Mouse (Mus musculus) cerebellum, adult 18-20 months (tissue): ENCODE data around the gene Chil6.

ENCODE experiments used
- DNase-seq, 2 experiments: peaks; one replicate each; pipeline ENCODE4 v3.0.0; 2021

Gene Chil6

DNA sequence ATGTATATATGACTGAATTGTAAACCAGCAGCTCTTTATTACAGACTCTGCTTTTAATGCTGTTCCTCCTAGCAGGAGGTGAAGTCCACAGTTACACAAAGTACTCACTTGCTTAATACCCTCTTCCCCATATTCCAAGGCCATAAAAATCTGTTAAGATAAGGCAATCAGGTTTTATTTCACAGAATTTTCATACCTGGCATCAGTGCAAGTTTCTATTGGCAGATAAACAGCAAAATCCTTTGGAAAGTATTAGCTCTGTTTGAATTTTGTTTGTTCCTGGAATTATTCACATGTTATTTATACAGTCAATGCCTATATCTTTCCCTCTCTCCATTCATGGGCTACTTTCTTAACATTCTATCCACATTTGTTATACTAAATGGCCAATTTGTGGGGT, at the start of gene Chil6:
TSS of gene Chil6 (minus strand) at position 101 of the 400 bp plus-strand sequence.
- DNase-seq = no peak

DNA sequence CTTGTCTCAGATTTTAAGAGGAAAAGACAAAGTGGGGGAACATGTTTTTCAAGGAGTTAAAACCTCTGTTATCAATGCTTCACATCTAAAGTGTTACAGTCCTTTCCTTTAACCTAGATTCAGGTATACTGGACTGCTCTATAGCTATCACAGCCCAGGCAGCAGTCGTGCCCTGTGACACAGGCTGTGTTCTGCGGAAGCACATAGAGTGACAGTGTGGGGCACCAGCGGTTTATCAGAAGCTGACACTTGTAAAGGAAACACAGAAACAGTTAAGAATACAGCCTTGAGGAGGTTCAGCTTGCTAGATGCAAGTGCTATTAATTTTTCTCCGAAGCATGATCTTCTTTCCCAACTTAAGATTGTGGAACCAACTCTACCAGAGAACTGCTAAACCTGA, 46.6 kb upstream of the Chil6 start:
- DNase-seq = no peak

DNA sequence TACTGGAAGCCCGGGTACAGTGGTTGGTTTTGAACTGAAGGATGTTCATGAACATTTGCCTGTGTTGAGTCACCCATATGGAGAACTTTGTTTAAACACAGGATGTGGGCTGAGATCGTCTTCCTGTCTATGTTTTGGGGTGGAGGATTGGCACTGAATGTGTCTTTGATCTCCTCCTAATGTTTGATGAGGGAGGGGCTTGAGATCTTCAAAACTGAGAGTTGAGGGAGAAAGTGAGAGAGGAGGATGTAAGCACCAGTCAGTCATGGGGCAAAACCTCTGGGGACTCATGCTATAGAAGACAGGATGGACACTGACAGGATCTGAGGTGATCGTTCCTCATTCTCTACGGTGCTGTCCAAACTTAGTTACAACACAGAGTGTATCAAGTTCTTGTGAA, 43.6 kb upstream of the Chil6 start:
- no peak for DNase-seq

DNA sequence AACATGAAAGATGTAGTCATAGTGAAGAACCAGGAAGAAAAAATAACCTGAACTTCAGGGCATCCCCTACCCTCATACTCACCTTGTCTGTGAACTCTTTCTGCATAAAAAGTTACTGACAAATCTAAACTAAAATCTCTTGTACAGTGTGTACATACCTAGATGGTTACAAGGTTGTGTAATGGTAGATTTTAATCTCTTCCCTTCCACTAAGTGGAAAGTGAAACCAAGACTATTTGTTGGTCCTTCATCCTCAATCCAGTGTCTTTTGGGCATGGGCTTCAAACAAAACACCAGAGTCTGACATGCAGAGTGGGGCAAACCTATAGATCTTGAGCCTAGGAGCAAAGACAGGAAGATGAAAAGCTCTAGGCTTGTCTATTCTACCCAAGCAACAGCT, 43.0 kb upstream of the Chil6 start:
- DNase-seq = no peak

DNA sequence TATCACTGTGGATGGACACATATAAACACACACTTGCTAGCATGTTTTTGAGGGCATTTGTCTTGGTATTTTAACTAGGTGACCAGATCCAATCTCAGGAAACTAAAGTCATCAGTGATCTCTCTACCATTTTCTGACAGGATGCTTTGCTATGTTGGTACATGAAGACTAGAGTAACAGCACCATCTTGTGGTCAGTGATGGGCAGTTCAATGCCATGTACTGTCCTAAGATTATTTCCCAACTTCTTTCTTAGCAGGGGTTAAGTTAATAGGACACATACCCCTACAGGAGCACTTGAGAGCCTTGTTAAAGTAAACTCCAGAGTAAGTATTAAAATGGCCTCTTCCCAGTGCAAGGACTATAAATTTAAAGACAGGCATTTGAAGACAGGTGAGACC, 42.6 kb upstream of the Chil6 start:
- peak; percentile 42 to 51 for DNase-seq
